Mouse (Mus musculus): ENCODE measurements at regions not wholly inside any gene's neighbourhood (a gene's known extent, or its start where the extent isn't known, plus 50 kb on each side); places are given as distances from the start of the nearest gene placed in this dataset.

DNA sequence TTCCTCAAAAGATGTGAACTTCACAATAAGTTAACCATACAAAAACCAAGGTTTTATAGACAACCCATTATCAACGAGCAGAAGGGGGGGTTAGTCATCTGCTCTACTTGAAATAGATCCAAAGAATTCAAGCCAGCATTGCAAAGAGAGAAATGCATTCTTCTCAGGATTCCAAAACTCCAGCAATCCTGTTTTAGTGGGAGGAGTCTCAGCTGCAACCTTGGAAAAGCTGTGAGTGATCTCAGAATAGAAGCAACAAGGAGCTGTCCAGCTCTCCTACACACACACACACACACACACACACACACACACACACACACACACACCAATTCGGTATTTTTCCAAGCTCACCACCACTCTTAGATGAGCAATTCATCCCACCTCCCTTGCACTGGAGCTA, 149.0 kb upstream of the BC052040 start:
- no peak for DNase-seq (ENCODE audit: low read depth, low spot score)

- DNase-seq (ENCODE audit: low read depth, low spot score), result no peak
These were observed 140.4 kb upstream of the BC052040 start for GRCm38 (mm10) chr2:115441100-115441499.

DNA sequence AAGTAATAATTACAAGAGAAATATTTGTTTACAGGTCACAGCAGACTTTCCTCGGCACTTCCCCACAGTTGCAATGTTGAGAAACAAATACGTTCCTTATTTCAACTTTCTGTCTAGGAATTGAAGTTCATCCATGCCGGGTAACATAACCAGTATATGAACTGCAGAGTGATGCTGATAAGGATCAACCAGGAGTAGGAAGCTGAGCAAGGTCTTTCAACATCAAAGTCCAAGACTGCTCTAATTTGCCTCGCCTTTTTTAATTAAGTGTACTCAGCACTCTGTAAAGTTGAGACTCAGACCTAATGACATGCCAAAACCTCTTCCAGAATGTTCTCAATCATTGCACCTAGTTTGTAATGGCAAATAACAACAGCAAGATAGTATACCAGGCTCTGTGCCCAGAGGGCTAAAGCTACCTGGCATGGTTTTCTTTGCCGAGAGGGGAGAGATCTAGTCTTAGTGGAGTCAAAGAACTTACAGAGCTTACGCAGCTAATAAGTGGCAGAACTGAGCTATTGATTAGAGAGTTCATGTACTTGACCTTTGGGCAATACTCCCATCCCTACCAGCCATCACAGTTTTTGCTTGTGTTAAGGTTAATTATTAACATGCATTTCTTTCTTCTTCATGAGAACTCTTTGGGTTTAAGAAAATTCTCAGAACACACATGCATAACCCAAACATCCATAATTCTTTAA, 131.6 kb upstream of the BC052040 start:
- no peak for DNase-seq (ENCODE audit: low read depth, low spot score)

DNA sequence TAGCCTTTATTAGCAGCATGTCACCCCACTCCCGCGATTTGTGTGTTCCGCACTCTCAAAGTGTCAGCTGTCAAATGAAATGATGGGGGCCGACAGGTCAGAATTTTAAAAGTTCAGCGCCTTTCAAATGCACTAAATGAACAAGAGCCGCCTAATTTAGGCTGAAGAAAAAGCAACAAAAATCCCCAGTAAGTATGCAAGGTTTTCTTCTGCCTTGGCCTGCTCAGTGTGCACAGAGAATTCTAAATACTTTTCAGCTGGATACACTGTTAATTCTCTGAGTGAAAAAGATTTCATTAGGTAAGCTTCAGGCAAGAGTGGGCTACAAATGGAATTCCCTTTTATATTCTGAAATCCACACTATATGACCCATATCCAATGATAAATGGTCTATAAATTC, 125.9 kb upstream of the BC052040 start:
- DNase-seq (ENCODE audit: low read depth, low spot score), result no peak

DNA sequence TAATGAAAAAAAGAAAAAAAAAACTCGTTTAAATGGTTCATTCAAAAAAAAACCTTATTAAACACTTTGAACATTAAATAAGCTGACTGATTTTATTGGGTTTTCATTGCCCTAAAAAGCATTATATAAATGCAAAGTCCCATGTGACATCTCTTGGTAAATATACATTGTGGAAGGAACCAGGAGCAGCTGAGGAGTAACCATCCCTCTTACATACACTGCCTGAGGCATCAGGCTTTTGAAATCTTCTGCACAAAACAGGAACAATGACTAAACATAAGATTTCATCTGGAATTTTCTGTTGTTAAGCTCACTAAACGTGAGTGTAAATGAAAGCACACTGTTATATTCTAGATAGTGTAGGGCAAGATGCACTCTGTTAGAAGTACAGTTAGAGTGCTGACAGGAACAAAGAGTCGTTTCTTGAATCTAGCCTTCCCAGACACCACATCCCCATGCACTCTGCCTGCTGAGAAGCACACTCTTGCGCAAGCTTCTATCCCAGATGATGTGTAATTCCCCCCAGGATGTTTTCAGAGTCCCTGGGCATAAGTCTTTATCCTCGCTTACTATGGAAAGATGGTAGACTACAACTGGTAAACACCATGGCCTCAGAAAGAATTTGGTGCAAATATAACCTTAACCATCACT, 125.0 kb upstream of the BC052040 start:
- no peak for DNase-seq (ENCODE audit: low read depth, low spot score)

GRCm38 (mm10) chr2:115460028-115460881, 121.3 kb upstream of the BC052040 start:
- no peak for DNase-seq (ENCODE audit: low read depth, low spot score)

GRCm38 (mm10) chr2:115460882-115461151, 120.7 kb upstream of the BC052040 start:
- no peak for DNase-seq (ENCODE audit: low read depth, low spot score)

GRCm38 (mm10) chr2:115466170-115466569, 115.3 kb upstream of the BC052040 start:
- no peak for DNase-seq (ENCODE audit: low read depth, low spot score)

- no peak for DNase-seq (ENCODE audit: low read depth, low spot score)
These were observed 114.3 kb upstream of the BC052040 start for GRCm38 (mm10) chr2:115467107-115467745.

GRCm38 (mm10) chr2:115467936-115468335, 113.6 kb upstream of the BC052040 start:
- no peak for DNase-seq (ENCODE audit: low read depth, low spot score)

DNA sequence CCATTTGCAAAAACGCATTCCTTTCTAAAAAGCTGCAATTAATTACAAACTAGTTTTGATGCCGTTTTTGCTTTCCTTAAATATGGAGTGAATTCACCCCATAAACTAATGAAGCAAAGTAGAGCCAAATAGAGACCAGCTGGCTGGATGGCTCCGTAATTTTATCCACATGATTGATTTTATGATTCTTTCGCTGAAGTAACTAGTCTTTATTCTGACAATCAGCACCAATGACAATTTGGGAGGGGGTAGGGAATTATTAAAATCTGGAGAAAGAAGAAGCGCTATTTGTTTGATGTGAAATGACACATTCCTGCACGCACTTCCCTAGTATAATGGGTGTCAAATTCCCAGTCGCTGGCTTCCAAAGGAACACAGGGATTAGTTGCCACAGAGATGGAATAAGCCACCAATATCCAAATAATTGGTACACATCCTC, 113.0 kb upstream of the BC052040 start:
- no peak for DNase-seq (ENCODE audit: low read depth, low spot score)

DNA sequence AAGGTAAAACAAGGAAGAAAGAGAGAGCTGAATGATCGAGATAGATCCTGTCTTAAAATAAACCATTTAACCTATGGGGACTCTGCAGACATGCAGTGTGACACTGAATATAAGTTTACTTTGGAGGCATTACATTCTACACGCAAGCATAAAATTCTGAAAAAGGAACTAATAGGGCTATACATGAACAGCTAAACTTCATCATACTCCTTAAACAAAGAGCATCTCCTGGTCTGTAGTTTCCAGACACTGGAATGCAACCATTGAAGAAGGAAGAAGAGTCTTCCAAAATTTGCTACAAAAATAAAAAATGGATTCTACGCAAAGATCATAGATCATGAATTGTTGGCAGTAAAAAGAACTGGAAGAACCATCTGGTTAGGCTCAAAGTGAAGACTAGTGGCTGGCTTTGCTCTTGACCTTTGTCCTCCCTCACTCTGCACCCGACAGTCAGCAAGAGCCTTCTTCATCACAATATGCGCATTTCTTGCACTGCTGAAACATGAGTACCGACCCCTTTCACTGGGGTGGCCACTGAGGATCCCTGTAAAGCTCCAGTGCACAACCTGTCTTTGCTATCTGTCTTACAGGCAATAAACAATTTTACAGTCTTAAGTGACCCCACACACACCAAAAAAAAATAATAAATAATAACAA, 112.2 kb upstream of the BC052040 start:
- DNase-seq (ENCODE audit: low read depth, low spot score), result peak; percentile 23

GRCm38 (mm10) chr2:115472393-115472792, 109.1 kb upstream of the BC052040 start:
- no peak for DNase-seq (ENCODE audit: low read depth, low spot score)

DNA sequence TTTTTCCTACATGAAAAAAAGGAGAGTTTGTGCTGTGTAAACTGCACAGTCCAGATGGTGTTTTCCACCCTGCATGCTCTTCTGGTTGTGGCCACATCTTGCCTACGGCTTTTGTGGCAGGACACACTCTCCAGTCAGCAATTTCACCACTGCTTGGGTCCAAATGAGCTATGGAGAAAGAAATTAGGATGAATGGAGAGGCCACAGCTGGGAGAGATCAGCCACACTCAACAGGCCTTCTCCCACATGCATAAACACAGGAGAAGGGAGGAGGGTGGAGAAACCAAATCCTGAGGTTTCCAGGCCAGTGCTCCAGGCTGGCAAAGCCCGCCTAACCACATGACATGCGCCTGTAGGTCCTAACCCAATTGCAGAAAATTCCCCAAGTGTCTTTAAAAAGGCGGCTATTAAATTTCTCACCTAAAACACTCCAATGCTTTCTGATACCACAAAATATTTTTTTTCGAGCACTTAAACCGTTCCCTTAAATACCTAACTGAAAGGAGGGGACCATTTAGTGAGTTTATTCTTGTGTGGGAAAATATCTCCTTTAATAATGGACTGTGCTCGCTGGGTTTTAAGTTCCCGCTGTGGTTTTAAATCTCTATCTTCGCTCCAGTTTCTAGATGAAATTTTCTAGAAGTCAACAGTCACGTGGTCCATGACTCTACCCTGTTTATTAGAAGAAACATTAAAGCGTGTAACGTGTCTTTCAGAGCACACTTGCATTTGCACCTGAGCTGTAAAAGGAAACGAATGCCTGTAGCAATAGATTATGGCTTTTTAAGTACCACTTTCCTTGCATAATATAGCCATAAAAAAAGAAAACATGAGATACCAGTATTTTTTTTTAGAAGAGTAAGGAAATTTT, 97.9 kb upstream of the BC052040 start:
- DNase-seq (ENCODE audit: low read depth, low spot score), result peak; percentile 57

DNA sequence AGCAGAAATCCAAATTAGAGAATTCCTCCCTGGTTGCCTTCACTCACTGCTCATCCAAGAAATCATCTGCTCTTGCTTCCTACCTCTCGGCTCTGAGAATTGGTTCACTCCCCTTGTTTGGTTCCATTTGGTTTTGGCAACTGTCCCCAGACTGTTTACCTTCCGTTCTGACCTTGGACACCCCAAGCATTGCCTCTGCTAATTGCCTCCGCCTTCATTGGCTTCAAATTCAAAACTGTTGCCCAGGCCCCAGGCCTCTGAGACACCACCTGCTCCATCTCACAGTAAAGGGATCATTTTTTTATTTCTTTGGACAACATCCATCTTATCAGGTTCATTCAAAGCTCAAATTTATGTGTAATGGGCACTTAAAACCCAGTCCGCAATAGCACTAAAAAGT, 93.1 kb upstream of the BC052040 start:
- no peak for DNase-seq (ENCODE audit: low read depth, low spot score)

DNA sequence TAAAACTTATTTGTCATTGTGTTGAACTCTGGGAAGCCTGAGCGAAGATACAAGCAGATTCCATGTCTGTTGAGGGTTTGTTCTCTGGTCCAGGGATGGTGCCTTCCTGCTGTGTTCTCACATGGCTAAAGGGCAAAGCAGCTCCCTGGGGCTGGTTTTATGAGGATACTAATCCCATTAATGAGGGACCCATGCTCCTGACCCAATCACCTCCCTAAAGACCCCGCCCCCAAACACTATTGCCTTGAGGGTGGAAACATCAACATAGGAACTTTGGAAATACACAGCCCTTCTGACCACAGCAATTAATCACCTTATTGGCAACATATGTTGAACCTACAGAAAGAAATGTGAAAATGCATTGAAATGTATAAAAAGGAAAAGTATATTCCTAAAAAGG, 88.5 kb upstream of the BC052040 start:
- peak; percentile 32 for DNase-seq (ENCODE audit: low read depth, low spot score)

GRCm38 (mm10) chr2:115499904-115500303, 81.6 kb upstream of the BC052040 start:
- DNase-seq (ENCODE audit: low read depth, low spot score), result no peak

GRCm38 (mm10) chr2:115509527-115509926, 72.0 kb upstream of the BC052040 start:
- peak; percentile 38 for DNase-seq (ENCODE audit: low read depth, low spot score)

DNA sequence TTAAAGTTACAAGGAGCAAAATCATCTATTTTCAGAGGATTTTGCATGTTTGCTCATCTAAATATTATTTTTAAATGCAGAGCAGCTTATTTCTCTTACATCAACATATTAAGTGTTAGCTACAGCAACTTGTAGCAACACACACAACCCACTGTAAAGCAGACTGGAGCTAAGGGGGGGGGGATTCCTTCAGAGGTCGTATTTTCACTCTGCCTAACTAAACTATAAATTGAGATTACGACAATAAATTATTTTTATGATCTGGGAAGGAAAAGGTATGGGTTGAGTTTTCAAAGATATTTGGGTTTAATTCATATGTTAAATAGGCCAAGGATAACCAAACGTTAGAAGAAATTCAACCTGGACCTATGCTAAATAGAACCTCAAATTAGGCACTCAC, 70.4 kb upstream of the BC052040 start:
- DNase-seq (ENCODE audit: low read depth, low spot score), result no peak

DNA sequence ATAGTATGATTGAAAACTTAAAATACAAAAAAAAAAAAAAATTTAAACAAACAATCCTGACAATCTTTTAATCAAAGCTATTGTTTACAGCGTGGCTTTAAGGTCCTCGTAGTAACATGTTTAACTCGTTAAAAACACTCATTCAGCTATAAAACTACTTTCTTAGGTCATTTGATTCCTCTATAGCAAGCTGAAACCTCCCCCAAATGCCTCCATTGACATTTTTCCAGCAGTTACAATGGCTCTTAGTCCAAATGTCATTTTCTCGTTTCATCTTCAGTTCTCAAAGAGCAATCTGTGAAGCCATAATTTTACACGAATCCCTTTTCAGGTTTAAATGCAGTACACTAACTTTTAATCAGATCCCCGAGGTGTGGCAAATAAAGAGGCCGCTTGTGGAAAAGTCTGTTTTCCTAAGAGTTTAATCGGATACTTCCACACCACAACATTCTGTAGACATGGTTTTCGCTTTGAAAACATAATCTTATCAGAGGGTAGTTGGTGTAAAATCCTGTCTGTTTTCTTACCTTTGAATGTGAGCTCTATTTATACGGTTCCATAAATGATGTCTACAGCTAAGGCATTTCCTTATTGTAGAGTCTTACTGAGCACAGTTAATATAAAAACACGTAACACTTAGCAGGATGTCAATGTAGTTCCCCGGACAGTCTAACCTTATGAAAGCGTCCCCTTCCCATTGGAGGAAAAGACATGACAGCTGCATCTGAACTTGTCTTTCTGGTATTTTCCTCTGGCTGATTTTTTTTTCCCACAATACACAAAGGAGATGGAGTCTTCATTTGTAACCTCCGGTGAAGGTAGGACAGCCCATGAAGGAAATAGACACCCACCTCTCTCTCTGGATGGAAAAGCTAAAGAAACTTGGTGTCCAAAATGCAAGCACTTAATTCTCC, 69.6 kb upstream of the BC052040 start:
- DNase-seq (ENCODE audit: low read depth, low spot score), result no peak
